Mouse (Mus musculus): ENCODE measurements around the gene Mogat1. TPM values are rescaled to one million over a fixed set of nuclear protein-coding genes. Genes with fewer than 3 reads are reported as not detected.
"Not testable (repeated sequence)": the region's sequence is repeated elsewhere in the genome, so short reads cannot be mapped to it uniquely, and the experiment has no call there.

Mogat1 gene
- polyA plus RNA-seq (2012; rRNA removed), result 0.38 and 1.4 TPM in 2 replicates

GRCm38 (mm10) chr1:78510862-78511261, at the start of gene Mogat1:
TSS of gene Mogat1 (plus strand) at chr1:78510991.
- DNase-seq (ENCODE audit: low spot score), result no peak

GRCm38 (mm10) chr1:78472441-78472840, 38.4 kb upstream of the Mogat1 start:
- DNase-seq (ENCODE audit: low spot score), result no peak

GRCm38 (mm10) chr1:78483430-78483829, 27.4 kb upstream of the Mogat1 start:
- no peak for DNase-seq (ENCODE audit: low spot score)

- no peak for DNase-seq (ENCODE audit: low spot score)
These were observed 26.4 kb upstream of the Mogat1 start for GRCm38 (mm10) chr1:78484361-78484760.

- DNase-seq (ENCODE audit: low spot score), result no peak
These were observed 22.4 kb upstream of the Mogat1 start for GRCm38 (mm10) chr1:78488427-78488751.

- peak; percentile 86 for DNase-seq (ENCODE audit: low spot score)
These were observed 21.9 kb upstream of the Mogat1 start, which contains the start of gene Farsb for GRCm38 (mm10) chr1:78488752-78489492. TSS of gene Farsb (minus strand) at chr1:78488897.

- no peak for DNase-seq (ENCODE audit: low spot score)
These were observed 20.6 kb upstream of the Mogat1 start for GRCm38 (mm10) chr1:78490143-78490542.

- DNase-seq (ENCODE audit: low spot score), result no peak
These were observed 9.8 kb upstream of the Mogat1 start for GRCm38 (mm10) chr1:78501036-78501435.

GRCm38 (mm10) chr1:78501856-78502255, 8.9 kb upstream of the Mogat1 start:
- not testable (repeated sequence) for DNase-seq (ENCODE audit: low spot score)

GRCm38 (mm10) chr1:78502527-78502926, 8.3 kb upstream of the Mogat1 start:
- DNase-seq (ENCODE audit: low spot score), result no peak

- no peak for DNase-seq (ENCODE audit: low spot score)
These were observed 3.7 kb upstream of the Mogat1 start for GRCm38 (mm10) chr1:78507137-78507536.

- peak; percentile 26 for DNase-seq (ENCODE audit: low spot score)
These were observed 900 bp downstream of the Mogat1 start, which contains the start of gene BC035947 for GRCm38 (mm10) chr1:78511621-78512160. TSS of gene BC035947 (minus strand) at chr1:78512158.

GRCm38 (mm10) chr1:78512756-78513155, 2.0 kb downstream of the Mogat1 start:
- no peak for DNase-seq (ENCODE audit: low spot score)

GRCm38 (mm10) chr1:78518907-78519306, 8.1 kb downstream of the Mogat1 start:
- DNase-seq (ENCODE audit: low spot score), result no peak

- DNase-seq (ENCODE audit: low spot score), result peak; percentile 33
These were observed 14.5 kb downstream of the Mogat1 start for GRCm38 (mm10) chr1:78525189-78525886.

- no peak for DNase-seq (ENCODE audit: low spot score)
These were observed 17.6 kb downstream of the Mogat1 start for GRCm38 (mm10) chr1:78528356-78528755.

- no peak for DNase-seq (ENCODE audit: low spot score)
These were observed 18.2 kb downstream of the Mogat1 start for GRCm38 (mm10) chr1:78529011-78529410.

GRCm38 (mm10) chr1:78530500-78531215, 19.9 kb downstream of the Mogat1 start:
- DNase-seq (ENCODE audit: low spot score), result no peak

- DNase-seq (ENCODE audit: low spot score), result no peak
These were observed 21.5 kb downstream of the Mogat1 start for GRCm38 (mm10) chr1:78532184-78532800.

GRCm38 (mm10) chr1:78534428-78535150, 23.8 kb downstream of the Mogat1 start:
- no peak for DNase-seq (ENCODE audit: low spot score)

Measured in urinary bladder, adult 2 months (tissue).